Mouse (Mus musculus) midbrain, embryonic 16.5 days (tissue): ENCODE measurements around the gene Akap7. TPM values are rescaled to one million over a fixed set of nuclear protein-coding genes. Genes with fewer than 3 reads are reported as not detected.

Experiments used
- ATAC-seq: fragments of 200-750 bp; cut with Nextera tagmentation; 2 replicates; pipeline ENCODE4 v1.8.0; 2017; ENCODE audit warnings: moderate TSS enrichment
- H3K27ac ChIP-seq: fragments of 300-500 bp; sonication (generic); 2 replicates; pipeline ENCODE4 v1.5.1; 2014; ENCODE audit warnings: mild to moderate bottlenecking, low read length, mixed read lengths
- H3K27me3 ChIP-seq: fragments of 300-500 bp; sonication (generic); 2 replicates; pipeline ENCODE4 v1.6.1; 2014; ENCODE audit warnings: low read depth, low read length, mixed read lengths; ENCODE audit not compliant: control insufficient read depth, insufficient read depth
- H3K36me3 ChIP-seq: fragments of 300-500 bp; sonication (generic); 2 replicates; pipeline ENCODE4 v1.6.1; 2014; ENCODE audit warnings: mild to moderate bottlenecking, low read length, moderate library complexity, mixed read lengths; ENCODE audit not compliant: control insufficient read depth, insufficient read depth
- H3K4me1 ChIP-seq: fragments of 300-500 bp; sonication (generic); 2 replicates; pipeline ENCODE4 v1.6.1; 2014; ENCODE audit warnings: mild to moderate bottlenecking, low read length, mixed read lengths; ENCODE audit not compliant: control insufficient read depth, insufficient read depth
- H3K4me2 ChIP-seq: fragments of 300-500 bp; sonication (generic); 2 replicates; pipeline ENCODE4 v1.6.1; 2014; ENCODE audit warnings: mild to moderate bottlenecking, low read length, mixed read lengths
- H3K4me3 ChIP-seq: fragments of 300-500 bp; sonication (generic); 2 replicates; pipeline ENCODE4 v1.5.1; 2014; ENCODE audit warnings: low read depth, mild to moderate bottlenecking, low read length, moderate library complexity, mixed read lengths
- H3K9ac ChIP-seq: fragments of 300-500 bp; sonication (generic); 2 replicates; pipeline ENCODE4 v1.6.1; 2014; ENCODE audit warnings: low read depth, low read length, mixed read lengths
- H3K9me3 ChIP-seq: fragments of 300-500 bp; sonication (generic); replicated peaks from 2 replicates; pipeline ENCODE4 v1.6.1; 2014; ENCODE audit warnings: mild to moderate bottlenecking, low read length, mixed read lengths; ENCODE audit not compliant: control insufficient read depth, poor library complexity, severe bottlenecking
- WGBS: fragments of 180-500 bp; shearing (Covaris S2); extraction: QIAGEN DNeasy Blood & Tissue Kit; methylation state at CpG from one replicate; pipeline ENCODE4 v1.1.7; 2014; 5-methylcytosine and 5-hydroxymethylcytosine counted together
- polyA plus RNA-seq: library from polyadenylated mRNA; unstranded; fragments of >200 nt; fragmentation: Nextera tagmentation; extraction: Ambion mirVana; gene quantifications from 2 replicates; pipeline ENCODE4 v1.2.1, GENCODE M21; 2015

Akap7 gene
- polyA plus RNA-seq, 1 experiment from 2014 or later, result 63.3 TPM

- H3K27me3 ChIP-seq, result no peaks in the 10 kb centered on the region
- no peaks in the 10 kb centered on the region for H3K9me3 ChIP-seq
- no peak for ATAC-seq
- H3K9ac ChIP-seq, result no peak overlapping the region
- 93% methylated on average over 4 of the region's 4 CpGs for WGBS
- H3K4me1 ChIP-seq, result no peaks in the 10 kb centered on the region
- no peak overlapping the region for H3K27ac ChIP-seq
- H3K36me3 ChIP-seq, result no peaks in the 10 kb centered on the region
- H3K4me2 ChIP-seq, result no peak overlapping the region
- H3K4me3 ChIP-seq, result no peak overlapping the region
Measured at GRCm38 (mm10) chr10:25253006-25253405, 54.7 kb downstream of the Akap7 start.

GRCm38 (mm10) chr10:25250108-25250507, 57.6 kb downstream of the Akap7 start:
- H3K36me3 ChIP-seq, result no peaks in the 10 kb centered on the region
- H3K9me3 ChIP-seq, result no peaks in the 10 kb centered on the region
- no peak overlapping the region for H3K4me2 ChIP-seq
- no peaks in the 10 kb centered on the region for H3K4me1 ChIP-seq
- ATAC-seq, result peak; percentile 36; the same call in 1 of the 2 replicates
- H3K9ac ChIP-seq, result no peak overlapping the region
- no peak overlapping the region for H3K4me3 ChIP-seq
- WGBS, result 45% methylated on average over 12 of the region's 12 CpGs
- no peaks in the 10 kb centered on the region for H3K27me3 ChIP-seq
- H3K27ac ChIP-seq, result no peak overlapping the region

- ATAC-seq, result peak; percentile 67; the same call in 1 of the 2 replicates
- H3K4me1 ChIP-seq, result no peaks in the 10 kb centered on the region
- no peak overlapping the region for H3K4me2 ChIP-seq
- 66% methylated on average over 4 of the region's 4 CpGs for WGBS
- H3K27ac ChIP-seq, result no peak overlapping the region
- H3K9ac ChIP-seq, result no peak overlapping the region
- H3K9me3 ChIP-seq, result no peaks in the 10 kb centered on the region
- no peak overlapping the region for H3K4me3 ChIP-seq
- no peaks in the 10 kb centered on the region for H3K36me3 ChIP-seq
- H3K27me3 ChIP-seq, result no peaks in the 10 kb centered on the region
Measured at GRCm38 (mm10) chr10:25246173-25246572, 61.5 kb downstream of the Akap7 start.

GRCm38 (mm10) chr10:25239156-25239555, 68.5 kb downstream of the Akap7 start:
- 31% methylated on average over 9 of the region's 9 CpGs for WGBS
- no peaks in the 10 kb centered on the region for H3K9me3 ChIP-seq
- H3K27me3 ChIP-seq, result no peaks in the 10 kb centered on the region
- H3K36me3 ChIP-seq, result no peaks in the 10 kb centered on the region
- no peak overlapping the region for H3K4me2 ChIP-seq
- H3K9ac ChIP-seq, result no peak overlapping the region
- no peak overlapping the region for H3K4me3 ChIP-seq
- no peak overlapping the region for H3K27ac ChIP-seq
- no peaks in the 10 kb centered on the region for H3K4me1 ChIP-seq
- peak; percentile 60; the same call in 1 of the 2 replicates for ATAC-seq

GRCm38 (mm10) chr10:25234080-25234479, 73.6 kb downstream of the Akap7 start:
- Histone ChIP-seq H3K9ac (no peak overlapping the region), H3K27ac (no peak overlapping the region), H3K36me3 (no peaks in the 10 kb centered on the region), H3K4me3 (no peak overlapping the region), H3K4me2 (no peak overlapping the region), H3K27me3 (no peaks in the 10 kb centered on the region), H3K4me1 (no peaks in the 10 kb centered on the region), H3K9me3 (no peaks in the 10 kb centered on the region)
- 80% methylated on average over 1 of the region's 1 CpGs for WGBS
- no peak for ATAC-seq

GRCm38 (mm10) chr10:25232700-25233099, 75.0 kb downstream of the Akap7 start:
- Histone ChIP-seq H3K36me3 (no peaks in the 10 kb centered on the region), H3K9me3 (no peaks in the 10 kb centered on the region), H3K4me2 (no peak overlapping the region), H3K27me3 (no peaks in the 10 kb centered on the region), H3K27ac (no peak overlapping the region), H3K4me3 (no peak overlapping the region), H3K9ac (no peak overlapping the region), H3K4me1 (no peaks in the 10 kb centered on the region)
- 74% methylated on average over 3 of the region's 3 CpGs for WGBS
- ATAC-seq, result no peak

GRCm38 (mm10) chr10:25231358-25231757, 76.3 kb downstream of the Akap7 start:
- WGBS, result 22% methylated on average over 5 of the region's 5 CpGs
- Histone ChIP-seq H3K27me3 (no peaks in the 10 kb centered on the region), H3K27ac (no peak overlapping the region), H3K4me3 (no peak overlapping the region), H3K9ac (no peak overlapping the region), H3K4me2 (no peak overlapping the region), H3K36me3 (no peaks in the 10 kb centered on the region), H3K4me1 (no peaks in the 10 kb centered on the region), H3K9me3 (no peaks in the 10 kb centered on the region)
- ATAC-seq, result no peak

- Histone ChIP-seq H3K27ac (no peak overlapping the region), H3K4me1 (no peaks in the 10 kb centered on the region), H3K27me3 (no peaks in the 10 kb centered on the region), H3K36me3 (no peaks in the 10 kb centered on the region), H3K9ac (no peak overlapping the region), H3K4me2 (no peak overlapping the region), H3K9me3 (no peaks in the 10 kb centered on the region), H3K4me3 (no peak overlapping the region)
- ATAC-seq, result no peak
- 97% methylated on average over 5 of the region's 5 CpGs for WGBS
Measured at GRCm38 (mm10) chr10:25224371-25224770, 83.3 kb downstream of the Akap7 start.

GRCm38 (mm10) chr10:25220754-25221153, 86.9 kb downstream of the Akap7 start:
- no peaks in the 10 kb centered on the region for H3K9me3 ChIP-seq
- no peak overlapping the region for H3K27ac ChIP-seq
- H3K27me3 ChIP-seq, result no peaks in the 10 kb centered on the region
- H3K36me3 ChIP-seq, result no peaks in the 10 kb centered on the region
- no peak overlapping the region for H3K4me3 ChIP-seq
- no peak for ATAC-seq
- H3K4me1 ChIP-seq, result no peaks in the 10 kb centered on the region
- H3K4me2 ChIP-seq, result no peak overlapping the region
- no peak overlapping the region for H3K9ac ChIP-seq
- WGBS, result 98% methylated on average over 3 of the region's 3 CpGs
